Mouse (Mus musculus) gastrocnemius, postnatal 10 days (tissue): ENCODE data around the gene Traf2. TPM values are rescaled to one million over a fixed set of nuclear protein-coding genes. Genes with fewer than 3 reads are reported as not detected.

Experiments used
- DNase-seq: peaks from one replicate; pipeline ENCODE4 v3.0.0; 2021; ENCODE audit warnings: mixed read lengths
- long read RNA-seq, 2 experiments: library from polyadenylated mRNA; stranded (forward); transcript quantifications; one replicate each; pipeline ENCODE4 v2.0.0; 2021
- total RNA-seq, 2 experiments: library from RNA; stranded (reverse); gene quantifications; 2 replicates each; pipeline ENCODE4 v1.2.3; 2021

Gene Traf2
- total RNA-seq = 10 to 100 TPM; 13.3 to 16.4 TPM
- long read RNA-seq, experiment 1, transcript Traf2-201 (11 exons, 3,044 nt) = major isoform, 19 of 29 reads
- long read RNA-seq, experiment 1, partial matches to known transcripts = 6 of 29 reads
- long read RNA-seq, experiment 1, other reads (novel, unspliced or antisense) = 2 of 29 reads
- long read RNA-seq, experiment 2, transcript Traf2-201 (11 exons, 3,044 nt) = major isoform, 24 of 37 reads
- long read RNA-seq, experiment 2, partial matches to known transcripts = 6 of 37 reads
- long read RNA-seq, experiment 2, other reads (novel, unspliced or antisense) = 3 of 37 reads

DNA sequence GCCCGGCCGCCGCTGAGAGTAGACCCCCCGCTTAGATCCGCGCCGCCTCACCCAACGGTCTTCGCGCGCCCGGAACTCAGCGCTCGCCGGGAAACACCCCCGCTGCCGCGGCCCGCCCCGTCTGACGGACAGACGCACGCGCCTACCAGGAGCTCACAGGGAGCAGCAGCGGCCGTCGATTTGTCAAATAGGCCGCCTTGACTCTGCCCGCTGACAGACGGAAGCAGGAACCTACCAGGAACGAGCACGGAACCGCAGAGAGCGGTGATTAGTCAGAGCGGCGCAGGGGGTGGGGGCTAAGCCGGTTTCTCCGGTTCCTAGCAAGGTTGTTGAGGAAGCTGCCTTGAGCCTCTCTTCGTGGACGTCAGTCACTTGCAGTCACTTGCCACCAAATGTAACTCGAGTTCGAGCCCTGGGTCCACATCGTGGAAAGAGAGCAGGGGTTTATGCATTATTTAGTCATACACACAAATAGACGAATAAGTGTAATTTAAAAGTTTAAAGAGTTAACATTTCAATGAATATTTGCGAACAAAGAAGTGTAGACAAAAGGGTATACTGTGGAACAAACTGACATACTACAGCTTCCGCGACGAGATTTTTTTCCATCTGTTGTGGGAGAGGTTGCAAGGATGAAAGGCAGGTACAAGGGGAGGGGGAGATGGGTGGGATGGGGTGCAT, at the start of gene Traf2:
Traf2 (minus strand) TSS at position 130 of the 681 bp plus-strand sequence.
- peak; percentile 97 for DNase-seq

DNA sequence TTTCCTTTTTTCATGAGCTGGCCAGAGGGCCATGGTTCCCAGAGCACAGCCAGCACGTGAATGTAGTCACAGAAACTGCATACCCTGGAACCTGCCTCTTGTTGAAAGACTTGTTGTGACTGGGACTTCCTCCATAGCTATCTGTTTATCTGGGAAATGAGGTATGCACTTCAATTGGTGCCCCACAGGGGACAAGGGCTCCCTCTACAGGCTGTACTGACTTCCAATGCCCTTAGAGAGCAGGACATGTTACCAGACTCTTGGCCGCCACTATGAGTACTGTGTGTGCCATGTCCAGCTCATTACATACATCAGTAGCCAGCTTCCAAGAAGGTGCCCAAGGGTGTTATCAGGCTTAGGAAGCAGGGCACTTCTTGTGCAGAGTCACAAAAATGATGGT, 45.1 kb upstream of the Traf2 start:
- DNase-seq = no peak

DNA sequence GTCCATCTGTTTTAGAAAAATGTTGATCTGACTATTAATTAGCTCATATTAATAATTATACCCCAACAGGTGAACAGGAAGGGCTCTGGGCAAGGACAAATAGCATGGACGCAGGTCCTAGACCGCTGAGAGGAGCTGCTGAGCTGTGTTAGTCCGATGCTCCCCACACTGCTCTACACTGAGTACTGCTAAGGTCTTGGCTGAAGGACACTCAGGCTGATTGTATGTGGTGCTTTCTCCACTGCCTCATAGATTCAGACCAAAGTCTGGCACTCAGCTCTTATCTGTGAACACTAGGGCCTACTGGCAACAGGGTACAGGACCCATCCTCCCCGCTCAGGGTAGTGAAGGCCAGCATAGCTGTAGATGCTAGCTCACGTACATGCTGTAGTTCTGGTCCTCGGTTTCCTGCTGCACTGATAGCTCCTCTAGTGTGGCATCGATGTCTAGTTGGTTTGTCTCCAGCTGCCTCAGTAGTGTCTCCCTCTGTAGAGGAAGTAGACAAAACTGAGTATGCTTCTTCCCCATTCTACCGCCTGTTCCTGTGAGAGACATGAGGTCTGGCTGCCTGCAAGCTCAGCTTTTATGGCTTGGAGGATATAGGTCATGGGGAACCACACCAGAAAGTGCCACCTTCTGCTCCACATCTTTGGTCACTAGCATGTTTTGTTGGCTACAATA, 41.6 kb upstream of the Traf2 start:
- no peak for DNase-seq

DNA sequence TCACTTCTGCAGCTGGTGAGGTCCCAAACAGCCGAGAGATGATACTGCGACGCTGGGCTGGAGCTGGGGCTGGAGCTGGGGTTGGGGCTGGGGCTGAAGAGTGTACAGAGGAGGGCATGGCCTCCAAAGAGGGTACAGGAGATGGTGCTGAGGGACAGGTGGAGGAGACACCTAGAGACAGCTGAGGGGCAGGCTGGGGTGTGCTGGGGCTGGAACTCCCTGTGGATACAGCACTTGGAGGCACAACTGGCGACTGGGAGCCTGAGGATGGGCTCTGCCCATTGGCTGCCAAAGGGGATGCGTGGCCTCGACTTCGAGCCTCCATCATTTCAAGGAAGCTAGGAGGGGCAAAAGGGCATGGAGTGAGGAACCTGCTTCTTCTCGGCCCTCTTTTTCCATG, 40.5 kb upstream of the Traf2 start:
- DNase-seq = no peak

DNA sequence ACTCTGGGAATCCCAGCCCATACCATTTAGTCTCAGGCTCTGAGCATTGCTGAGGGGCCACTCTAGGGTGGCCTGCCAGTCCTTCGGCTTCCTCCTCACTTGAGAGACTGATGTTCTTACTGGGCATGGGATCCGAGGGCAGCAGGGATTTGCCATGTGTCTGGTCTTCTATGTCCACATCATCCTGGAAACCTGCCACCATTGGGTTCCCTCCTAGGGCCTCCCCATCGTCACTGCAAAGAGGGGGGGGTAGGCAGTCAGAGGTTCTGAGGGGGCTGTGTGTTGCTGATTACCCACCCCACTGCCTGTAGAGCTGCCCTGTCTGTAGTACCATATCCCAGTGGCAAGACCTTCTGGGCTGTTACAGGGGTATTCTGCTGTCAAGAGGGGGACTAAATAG, 38.9 kb upstream of the Traf2 start:
- no peak for DNase-seq

DNA sequence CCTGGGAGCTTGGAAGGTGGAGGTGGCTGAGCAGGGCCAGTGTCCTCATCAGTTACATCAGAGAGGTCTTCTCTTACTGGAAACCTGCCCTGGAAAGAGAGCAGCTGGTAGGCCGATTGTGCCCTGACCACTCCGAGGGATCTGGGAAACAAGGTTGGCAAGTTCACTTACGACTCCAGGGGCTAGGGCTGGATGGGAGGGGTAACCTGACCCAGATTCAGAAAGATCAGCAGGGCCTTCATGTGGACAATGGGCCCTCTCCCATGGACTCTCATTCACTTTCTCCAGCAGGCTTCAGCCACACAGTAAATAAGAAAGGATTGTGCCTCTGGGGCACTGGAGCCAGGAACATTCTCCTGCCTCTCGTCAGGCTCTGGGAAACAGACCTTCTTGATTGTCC, 38.1 kb upstream of the Traf2 start:
- DNase-seq = no peak

DNA sequence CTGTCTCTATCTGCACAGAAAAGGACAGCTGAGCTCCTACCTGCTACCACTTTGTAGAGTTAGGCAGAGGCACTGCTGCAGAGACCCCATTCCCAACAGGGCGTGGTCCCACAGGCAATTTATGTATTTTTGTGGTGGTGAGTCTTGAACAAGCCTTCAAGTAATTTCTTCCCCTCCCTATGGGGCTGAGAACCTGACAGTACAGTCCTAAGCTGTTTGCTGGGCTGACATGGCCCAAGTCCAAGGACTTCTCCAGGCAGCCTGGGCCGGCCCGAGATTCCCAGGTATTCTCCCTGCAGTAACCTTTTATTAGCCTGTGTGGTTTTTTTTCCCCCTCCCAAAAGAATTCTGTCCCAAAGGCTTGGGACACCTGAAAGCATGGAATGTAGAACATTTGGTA, 37.4 kb upstream of the Traf2 start:
- no peak for DNase-seq

DNA sequence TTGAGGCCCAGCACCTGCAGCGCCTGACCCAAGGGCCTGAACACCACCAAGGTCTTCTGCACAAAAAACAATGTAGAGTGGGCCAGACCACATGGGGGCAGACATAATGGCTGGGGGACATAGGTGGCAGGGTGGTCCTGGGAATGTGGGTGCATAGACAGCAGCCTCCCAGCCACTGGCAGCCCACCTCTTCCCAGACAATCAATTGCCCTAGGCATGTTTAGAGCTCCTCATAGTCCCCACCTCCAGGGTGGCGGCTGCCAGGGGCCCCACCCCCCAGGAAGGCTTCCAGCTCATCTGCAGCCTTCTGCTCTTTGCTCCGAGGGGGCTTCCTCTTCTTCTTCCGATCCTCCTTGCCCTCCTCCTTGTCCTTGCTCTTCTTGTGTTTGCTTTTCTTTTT, 36.8 kb upstream of the Traf2 start:
- no peak for DNase-seq

DNA sequence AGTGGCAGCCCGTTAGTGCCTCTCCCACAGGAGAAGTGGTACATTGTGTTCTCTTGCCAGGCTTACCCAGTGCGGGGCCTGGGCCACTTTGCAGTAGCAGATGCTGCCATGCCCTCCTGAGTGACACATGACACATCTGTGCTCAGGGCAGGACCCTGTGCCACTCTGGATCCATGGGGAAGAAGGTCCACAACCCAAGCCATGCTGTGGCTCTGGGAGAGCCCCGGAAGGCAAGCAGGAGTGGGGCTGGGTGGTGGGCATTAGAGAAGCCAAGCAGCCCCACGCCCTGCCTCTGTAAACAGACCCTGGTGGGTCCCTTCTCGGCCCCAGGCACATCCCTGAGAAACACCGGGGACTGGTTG, 36.4 kb upstream of the Traf2 start:
- no peak for DNase-seq

DNA sequence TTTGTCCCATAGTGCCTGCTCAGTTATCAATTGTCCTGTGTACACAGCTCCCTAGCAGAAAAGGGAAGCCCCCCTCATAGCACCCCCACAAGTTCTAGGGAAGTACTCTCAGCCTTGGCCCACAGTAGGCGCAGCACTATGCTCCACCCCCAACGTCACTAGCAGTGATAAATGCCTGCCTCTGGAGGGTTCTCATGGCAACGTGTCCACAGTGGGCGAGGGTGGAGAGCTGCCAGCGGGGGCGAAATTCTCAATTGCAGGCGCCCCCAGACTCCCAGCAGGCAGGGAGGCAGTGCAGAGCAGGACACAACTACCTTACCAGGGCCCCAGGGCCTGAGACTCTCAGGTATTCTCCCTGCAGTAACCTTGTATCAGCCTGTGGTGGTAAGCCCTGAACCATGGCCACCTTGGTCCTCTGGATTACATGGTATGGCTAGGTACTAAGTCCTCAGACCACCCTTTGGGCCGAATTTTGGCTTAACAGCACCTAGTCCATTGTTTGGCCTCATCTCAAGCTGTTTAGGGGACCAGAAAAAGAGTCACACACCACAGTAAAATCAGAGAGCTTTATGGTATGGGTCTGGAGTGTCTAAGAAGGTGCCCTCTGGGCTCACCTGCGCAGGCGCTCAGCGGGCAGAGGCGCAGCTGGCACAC, 35.9 kb upstream of the Traf2 start:
- DNase-seq = no peak

DNA sequence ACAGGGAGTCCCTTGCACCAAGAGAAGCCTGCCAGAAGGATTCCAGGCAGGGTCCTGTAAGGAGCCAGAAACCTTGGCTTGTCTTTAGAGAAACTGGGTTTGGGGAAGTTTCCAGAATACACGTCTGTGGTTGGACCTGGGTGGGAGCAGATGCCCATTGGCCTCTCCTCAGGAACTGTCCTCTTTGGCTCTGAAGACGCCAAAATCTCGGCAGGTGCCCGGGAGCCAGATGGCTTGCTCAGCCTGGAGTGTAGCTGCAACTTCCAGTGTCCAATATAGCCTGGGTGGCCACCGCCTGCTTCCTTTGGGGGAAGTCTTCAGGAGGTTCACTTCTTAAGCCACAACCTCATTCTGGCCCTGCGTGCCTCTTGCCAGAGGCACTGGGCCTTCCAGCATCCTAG, 35.2 kb upstream of the Traf2 start:
- DNase-seq = no peak

DNA sequence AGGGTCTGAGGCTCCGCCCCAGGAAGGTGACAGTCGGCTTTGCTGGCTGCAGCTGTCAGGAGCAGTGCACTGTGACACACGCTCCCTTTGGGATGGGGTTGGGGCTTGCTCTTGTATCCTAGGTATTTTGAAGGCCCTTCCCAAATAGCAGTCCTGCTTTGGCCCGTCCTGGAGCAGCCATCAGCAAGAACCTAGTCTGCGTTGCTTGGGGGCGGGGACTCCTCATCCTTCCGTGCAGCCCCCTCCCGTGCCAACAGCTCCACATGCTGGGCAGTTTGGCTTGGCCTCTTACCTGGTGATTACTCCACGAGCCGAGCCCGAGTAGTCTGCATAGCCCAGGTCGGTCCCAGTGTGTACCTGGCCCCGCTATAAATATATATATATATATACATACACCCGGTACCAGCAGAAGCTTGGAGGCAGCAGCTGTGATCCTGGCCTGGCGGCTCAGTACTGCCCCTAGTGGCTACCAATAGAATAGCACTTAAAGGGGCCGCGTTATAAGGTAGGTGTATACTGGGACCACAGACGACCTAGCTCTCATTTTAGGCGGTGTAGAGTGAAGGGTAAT, 34.6 kb upstream of the Traf2 start, which contains the start of gene Ajm1:
Ajm1 (minus strand) TSS at position 464 of the 571 bp plus-strand sequence.
- peak; percentile 42 for DNase-seq

DNA sequence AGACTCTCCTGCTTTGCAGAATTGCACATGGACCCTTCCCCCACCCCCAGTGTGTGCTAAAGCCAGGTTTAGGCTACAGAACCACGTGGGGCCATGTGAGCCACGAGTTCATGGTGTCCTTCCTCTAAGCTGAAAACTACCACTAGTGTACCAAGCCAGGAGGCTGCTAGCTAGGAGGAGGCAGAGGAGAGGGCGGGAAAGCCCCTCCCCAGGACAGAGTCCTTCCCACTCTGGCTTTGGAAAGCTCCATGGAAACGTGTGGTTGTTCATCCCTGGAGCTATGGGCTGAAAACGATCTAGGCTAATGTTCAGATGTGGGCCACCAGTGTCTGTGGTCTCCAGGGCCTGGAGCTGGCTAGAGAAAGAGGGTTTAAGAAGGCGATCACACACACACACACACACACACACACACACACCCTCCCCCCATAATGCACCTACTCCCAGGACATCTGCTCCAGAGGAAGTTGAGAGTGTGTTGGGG, 33.9 kb upstream of the Traf2 start:
- no peak for DNase-seq

DNA sequence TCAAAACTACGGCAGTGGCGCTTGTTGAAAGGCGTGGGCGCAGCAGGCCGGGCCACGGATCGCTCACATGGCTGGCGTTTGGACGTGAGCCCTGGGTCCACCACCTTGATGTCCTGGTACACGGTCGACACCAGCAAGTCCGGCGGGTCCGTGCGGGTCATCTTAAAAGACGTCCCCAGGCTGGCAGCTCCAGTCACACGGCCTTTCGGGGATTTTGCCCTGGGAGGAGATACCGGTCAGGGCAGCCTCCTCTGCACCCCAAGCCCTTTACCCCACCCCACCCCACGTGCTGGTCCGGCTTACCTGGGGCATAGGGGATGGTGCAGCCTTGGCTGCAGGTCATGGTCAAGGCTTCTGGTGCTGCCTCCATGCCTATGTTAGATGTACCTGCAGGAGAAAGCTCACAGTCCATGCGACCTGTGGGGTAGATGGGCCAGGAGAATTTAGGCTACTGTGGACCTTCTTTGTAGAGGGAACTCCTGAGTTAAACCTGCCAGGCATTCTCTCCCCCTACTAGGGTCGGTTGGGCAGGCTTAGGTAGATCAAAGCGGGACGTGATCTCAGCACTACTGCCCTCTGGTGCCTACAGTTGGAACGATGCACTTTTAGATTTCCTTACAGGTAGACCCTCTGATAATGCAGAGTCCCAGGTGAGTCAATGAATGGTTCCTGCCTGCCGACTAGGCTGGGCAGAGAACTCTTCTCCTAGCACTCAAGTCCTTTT, 33.2 kb upstream of the Traf2 start:
- DNase-seq = no peak

DNA sequence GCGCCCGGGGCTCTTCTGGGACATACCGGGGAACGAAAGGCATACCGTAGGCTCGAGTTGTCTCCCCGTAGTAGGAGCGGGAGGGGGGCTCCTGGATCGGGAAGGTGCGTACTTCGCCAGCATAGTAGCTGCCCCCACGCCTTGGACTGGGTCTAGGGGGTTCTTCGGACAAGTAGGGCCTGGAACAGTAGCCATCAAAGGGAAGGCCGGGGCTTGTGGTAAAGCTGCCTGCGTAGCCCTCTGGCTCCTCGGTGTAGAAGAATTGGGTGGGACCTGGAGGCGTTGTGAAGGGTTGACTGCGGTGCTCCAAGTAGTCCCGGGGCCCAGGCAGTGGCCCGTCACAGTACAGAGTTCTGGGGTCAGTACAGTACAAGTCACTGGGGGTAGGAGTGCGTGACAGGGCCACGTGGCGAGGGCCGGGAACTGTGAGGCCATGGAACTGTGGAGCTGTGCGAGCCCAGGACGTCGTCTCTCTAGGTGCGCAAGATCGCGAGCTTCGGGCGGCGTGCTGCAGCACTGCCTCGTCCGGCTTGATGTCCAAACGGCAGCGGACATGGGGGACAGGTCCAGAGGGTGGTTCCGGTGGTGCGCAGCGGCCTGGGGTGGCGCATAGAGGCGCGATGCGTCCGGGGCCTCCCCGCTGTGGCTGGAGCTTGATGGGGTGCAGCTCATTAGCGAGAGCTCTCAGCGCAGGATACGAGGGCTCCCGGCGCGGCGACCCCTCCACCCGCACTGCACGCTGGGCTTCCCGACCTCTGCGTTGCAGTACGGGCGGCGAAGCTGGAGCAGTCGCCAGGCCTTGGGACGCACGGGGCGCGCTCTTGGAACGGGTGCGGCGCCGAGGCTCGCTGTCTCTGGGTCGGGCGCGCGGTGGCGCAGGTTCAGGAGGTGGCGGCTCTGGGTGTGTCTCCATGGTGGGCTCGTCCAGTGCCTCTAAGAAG, 32.3 kb upstream of the Traf2 start:
- no peak for DNase-seq

DNA sequence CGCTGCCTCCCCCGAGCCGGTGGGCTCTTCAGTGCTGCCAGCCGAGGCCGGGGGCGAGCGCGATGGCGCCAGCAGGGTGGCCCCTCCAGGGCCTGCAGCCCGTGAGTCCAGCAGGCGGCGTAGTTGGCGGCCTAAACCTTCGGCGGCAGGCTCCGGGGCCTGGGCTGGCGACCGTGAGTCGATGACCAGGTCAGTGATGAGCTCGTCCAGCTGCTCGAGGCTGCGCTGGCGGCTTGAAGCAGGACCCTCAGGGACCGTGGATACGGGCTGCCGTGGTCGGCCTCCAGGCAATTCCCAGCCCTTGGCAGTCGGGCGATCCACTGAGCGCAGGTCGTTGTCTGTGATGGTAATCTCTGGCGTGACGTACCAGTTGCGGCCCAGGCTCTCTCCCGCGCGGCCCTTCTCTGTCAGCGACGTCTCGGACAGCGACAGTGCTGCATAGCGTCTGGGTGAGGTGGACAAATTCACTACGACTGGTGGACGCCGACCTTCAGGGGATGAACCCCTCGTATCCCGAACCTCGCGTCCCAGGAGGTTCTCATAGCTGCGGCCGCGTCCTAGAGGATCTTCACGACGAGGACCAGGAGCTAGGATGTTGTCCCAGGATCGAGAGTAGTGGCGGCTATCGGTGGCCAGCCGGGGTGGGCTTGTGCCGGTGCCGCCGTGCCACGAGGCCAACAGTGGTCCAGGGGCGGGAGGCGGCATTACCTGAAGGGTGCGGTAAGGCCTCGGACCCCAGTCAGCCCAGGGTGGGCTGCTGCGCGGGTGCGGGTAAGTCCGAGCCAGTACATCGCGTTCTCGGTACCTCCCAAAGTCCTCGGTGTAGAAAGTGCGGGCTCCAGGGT, 31.4 kb upstream of the Traf2 start:
- DNase-seq = peak; percentile 45

DNA sequence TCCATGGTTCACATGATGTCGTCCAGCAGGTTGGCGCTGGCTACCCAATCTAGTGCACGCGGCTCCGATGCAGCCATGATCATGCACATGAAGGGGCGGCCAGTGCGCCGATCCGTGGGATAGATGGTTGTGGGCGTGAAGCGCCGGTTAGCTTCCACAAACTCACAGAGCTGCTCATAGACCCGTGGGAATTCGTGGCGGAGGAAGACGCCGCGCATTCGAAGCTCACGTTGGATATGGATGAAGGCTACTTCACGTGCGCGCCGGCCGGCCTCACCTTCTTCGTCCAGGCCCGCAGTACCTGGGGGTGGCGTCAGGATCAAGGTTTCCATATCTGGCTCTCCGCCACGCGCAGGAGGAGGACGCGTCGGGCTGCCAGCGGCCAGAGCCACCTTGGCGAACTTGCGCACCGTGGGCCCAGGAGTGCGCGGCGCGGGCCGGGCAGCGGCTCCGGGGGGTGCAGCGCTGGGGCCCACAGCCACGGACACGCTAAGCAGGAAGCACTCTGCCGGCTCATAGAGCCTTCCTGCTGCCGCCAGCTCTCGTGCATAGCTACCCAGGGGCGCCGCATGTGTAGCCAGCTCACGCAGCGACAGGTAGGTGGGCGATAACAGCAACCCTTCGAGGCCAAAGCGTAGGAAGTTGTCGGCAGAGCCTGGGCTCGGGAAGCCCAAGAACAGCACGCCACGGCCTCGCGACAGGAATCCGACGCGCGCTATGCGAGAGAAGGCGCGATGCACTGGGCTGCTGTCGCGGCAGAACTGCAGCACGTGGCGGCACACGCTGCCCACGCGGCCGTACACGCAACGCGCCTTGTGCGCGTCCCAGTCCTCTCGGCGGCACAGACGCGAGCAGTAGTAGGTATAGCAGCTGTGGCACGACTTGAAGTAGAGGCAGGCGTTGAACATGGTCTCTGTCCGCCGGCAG, 30.5 kb upstream of the Traf2 start:
- no peak for DNase-seq
